Mouse (Mus musculus) layer of hippocampus, adult 18-20 months (tissue): ENCODE measurements around the gene 2410137M14Rik. TPM values are rescaled to one million over a fixed set of nuclear protein-coding genes. Genes with fewer than 3 reads are reported as not detected.
A peak's percentile ranks its signal among the peaks of the same experiment; 100 is the strongest.

Experiments
- DNase-seq, 2 experiments: peaks; one replicate each; pipeline ENCODE4 v3.0.0; 2022; ENCODE audit warnings: low spot score in 2 of 2
- total RNA-seq, 2 experiments: library from RNA; stranded (reverse); gene quantifications; 2 replicates each; pipeline ENCODE4 v1.2.3; 2021

2410137M14Rik gene
- total RNA-seq, 2 experiments from 2014 or later, result not detected

GRCm38 (mm10) chr17:36950981-36951947 is 29.8 kb downstream of the 2410137M14Rik start, which contains the start of gene Ppp1r11:
Gene Ppp1r11 (minus strand): TSS chr17:36951741.
- peak; percentile 96 to 97 for DNase-seq

- no peak for DNase-seq
Observed at GRCm38 (mm10) chr17:36949265-36949664, 31.8 kb downstream of the 2410137M14Rik start.

GRCm38 (mm10) chr17:36948286-36948685 is 32.8 kb downstream of the 2410137M14Rik start:
- no peak for DNase-seq

- peak; percentile 52 to 63 for DNase-seq
Observed at GRCm38 (mm10) chr17:36947051-36947819, 33.8 kb downstream of the 2410137M14Rik start.

GRCm38 (mm10) chr17:36944121-36944775 is 36.8 kb downstream of the 2410137M14Rik start:
- peak in 1 of 2 experiments; percentile 46 for DNase-seq

- no peak for DNase-seq
Observed at GRCm38 (mm10) chr17:36943691-36944090, 37.3 kb downstream of the 2410137M14Rik start.

- peak in 1 of 2 experiments; percentile 41 for DNase-seq
Observed at GRCm38 (mm10) chr17:36942791-36943471, 38.1 kb downstream of the 2410137M14Rik start, which contains the start of gene Rnf39. Gene Rnf39 (plus strand): TSS chr17:36942918.

GRCm38 (mm10) chr17:36942391-36942790 is 38.6 kb downstream of the 2410137M14Rik start:
- peak in 1 of 2 experiments; percentile 53 for DNase-seq

- DNase-seq, result no peak
Observed at GRCm38 (mm10) chr17:36938056-36938455, 43.0 kb downstream of the 2410137M14Rik start.

GRCm38 (mm10) chr17:36931806-36932205 is 49.2 kb downstream of the 2410137M14Rik start:
- DNase-seq, result no peak

- no peak for DNase-seq
Observed at GRCm38 (mm10) chr17:36931130-36931529, 49.9 kb downstream of the 2410137M14Rik start.

GRCm38 (mm10) chr17:36930233-36930632 is 50.8 kb downstream of the 2410137M14Rik start:
- DNase-seq, result no peak

GRCm38 (mm10) chr17:36929236-36929932 is 51.7 kb downstream of the 2410137M14Rik start:
- DNase-seq, result no peak

Other genes with a start within 250 kb of the 2410137M14Rik start
- gene H2-M10.5, start 208.3 kb downstream of the 2410137M14Rik start, total RNA-seq, result not detected
- gene H2-M10.6, start 169.1 kb downstream of the 2410137M14Rik start, total RNA-seq, result not detected
- 10 to 100 TPM; 18.1 to 20.3 TPM for gene Trim26, start 144.1 kb downstream of the 2410137M14Rik start, total RNA-seq
- gene Trim15, start 114.0 kb downstream of the 2410137M14Rik start, total RNA-seq, result not detected
- not detected for gene Trim10, start 111.7 kb downstream of the 2410137M14Rik start, total RNA-seq
- not detected for gene Trim40, start 91.1 kb downstream of the 2410137M14Rik start, total RNA-seq
- gene Trim31, start 83.1 kb downstream of the 2410137M14Rik start, total RNA-seq, result not detected
- gene Rnf39, start 38.3 kb downstream of the 2410137M14Rik start, total RNA-seq, result 1 to 10 TPM; 3.0 to 4.6 TPM
- gene Ppp1r11, start 29.5 kb downstream of the 2410137M14Rik start, total RNA-seq, result 100 to 1,000 TPM; 140 to 145 TPM
- gene Znrd1, start 22.7 kb downstream of the 2410137M14Rik start, total RNA-seq, result 10 to 100 TPM; 31.3 to 37.2 TPM
- 1 to 10 TPM; 5.6 to 7.2 TPM for gene Znrd1as, start 22.6 kb downstream of the 2410137M14Rik start, total RNA-seq
- under 1 TPM; 0.87 to 0.96 TPM for gene H2-M5, start 8.3 kb upstream of the 2410137M14Rik start, total RNA-seq
- gene Zfp57, start 19.9 kb upstream of the 2410137M14Rik start, total RNA-seq, result 1 to 10 TPM; 8.1 to 8.7 TPM
- 10 to 100 TPM; 35.8 to 43.1 TPM for gene Mog, start 42.2 kb upstream of the 2410137M14Rik start, total RNA-seq
- gene Gabbr1, start 64.7 kb upstream of the 2410137M14Rik start, total RNA-seq, result 100 to 1,000 TPM; 683 to 686 TPM
- not detected for gene Olfr90, start 107.3 kb upstream of the 2410137M14Rik start, total RNA-seq
- gene Olfr91, start 117.0 kb upstream of the 2410137M14Rik start, total RNA-seq, result not detected
- not detected for gene Olfr92, start 138.9 kb upstream of the 2410137M14Rik start, total RNA-seq
- gene Olfr93, start 180.3 kb upstream of the 2410137M14Rik start, total RNA-seq, result not detected
- not detected for gene Ubd, start 212.7 kb upstream of the 2410137M14Rik start, total RNA-seq
- not detected for gene Olfr94, start 219.8 kb upstream of the 2410137M14Rik start, total RNA-seq
- gene Olfr95, start 231.9 kb upstream of the 2410137M14Rik start, total RNA-seq, result not detected
- not detected for gene Olfr96, start 238.9 kb upstream of the 2410137M14Rik start, total RNA-seq